Mouse (Mus musculus) C2C12 (cell line): ENCODE data around the gene Lix1.

Experiments used
- CEBPB ChIP-seq: IDR thresholded peaks from one replicate; pipeline ENCODE4 v1.6.1; 2011; ENCODE audit warnings: low read depth, mild to moderate bottlenecking, control low read depth, moderate library complexity
- CTCF ChIP-seq: IDR thresholded peaks from one replicate; pipeline ENCODE4 v1.5.1; 2011; ENCODE audit not compliant: control insufficient read depth, insufficient read depth, insufficient read length
- FOSL1 ChIP-seq: IDR thresholded peaks from one replicate; pipeline ENCODE4 v1.8.0; 2011; ENCODE audit warnings: mild to moderate bottlenecking, low read length; ENCODE audit not compliant: poor library complexity, insufficient read depth, severe bottlenecking
- MAX ChIP-seq: IDR thresholded peaks from one replicate; pipeline ENCODE4 v1.6.1; 2011; ENCODE audit warnings: mild to moderate bottlenecking, control low read depth
- MYOD1 ChIP-seq: IDR thresholded peaks from one replicate; pipeline ENCODE4 v1.6.1; 2011; ENCODE audit warnings: low read depth; ENCODE audit not compliant: control insufficient read depth, insufficient read length
- MYOG ChIP-seq: IDR thresholded peaks from one replicate; pipeline ENCODE4 v1.6.1; 2011; ENCODE audit not compliant: control insufficient read depth, insufficient read length; ENCODE audit errors: extremely low read depth
- USF1 ChIP-seq: IDR thresholded peaks from one replicate; pipeline ENCODE4 v1.6.1; 2011; ENCODE audit warnings: low read depth, mild to moderate bottlenecking, control low read depth, moderate library complexity

DNA sequence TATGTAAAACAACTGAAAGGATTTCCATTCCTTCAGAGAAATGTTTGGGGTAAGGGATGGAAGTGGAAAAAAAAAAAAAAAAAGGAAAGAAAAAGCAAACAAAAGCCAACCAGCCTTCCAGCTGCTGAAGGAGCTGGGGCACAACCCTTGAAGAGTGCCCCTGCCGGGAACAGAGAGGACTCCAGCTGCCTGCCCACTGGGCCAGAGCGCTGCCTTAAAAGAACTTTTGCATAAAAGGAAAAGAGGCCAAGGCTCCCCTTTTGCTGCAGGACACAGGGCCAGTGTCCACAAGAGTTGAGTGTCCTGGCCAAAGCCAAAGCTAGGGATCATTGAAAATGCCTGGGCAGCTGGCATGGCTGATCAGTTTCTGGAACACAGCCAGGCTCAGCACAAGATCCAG, 7.1 kb downstream of the Lix1 start:
- TF ChIP-seq CTCF (no peak), USF1 (no peak), MYOG (no peak), MAX (no peak), CEBPB (no peak), MYOD1 (no peak), FOSL1 (no peak)
